Mouse (Mus musculus): ENCODE results near the gene Ripor3.

The Ripor3 gene

GRCm38 (mm10) chr2:167987640-167988039 lies 22.8 kb downstream of the Ripor3 start:
- peak; percentile 37 to 72 for DNase-seq (ENCODE audit: low spot score in 2 of 2)

- DNase-seq (ENCODE audit: low spot score in 2 of 2): peak; percentile 46 to 57
Observed at GRCm38 (mm10) chr2:167986762-167987161, 23.7 kb downstream of the Ripor3 start.

GRCm38 (mm10) chr2:167984946-167985345 lies 25.5 kb downstream of the Ripor3 start:
- DNase-seq (ENCODE audit: low spot score in 2 of 2): no peak

- peak in 1 of 2 experiments; percentile 27 for DNase-seq (ENCODE audit: low spot score in 2 of 2)
Observed at GRCm38 (mm10) chr2:167984371-167984770, 26.0 kb downstream of the Ripor3 start.

- peak; percentile 44 to 51 for DNase-seq (ENCODE audit: low spot score in 2 of 2)
Observed at GRCm38 (mm10) chr2:167982646-167983045, 27.8 kb downstream of the Ripor3 start.

GRCm38 (mm10) chr2:167980391-167980790 lies 30.0 kb downstream of the Ripor3 start:
- no peak for DNase-seq (ENCODE audit: low spot score in 2 of 2)

GRCm38 (mm10) chr2:167978271-167978670 lies 32.1 kb downstream of the Ripor3 start:
- DNase-seq (ENCODE audit: low spot score in 2 of 2): no peak

GRCm38 (mm10) chr2:167975746-167976145 lies 34.7 kb downstream of the Ripor3 start:
- DNase-seq (ENCODE audit: low spot score in 2 of 2): no peak

GRCm38 (mm10) chr2:167972809-167973208 lies 37.6 kb downstream of the Ripor3 start:
- DNase-seq (ENCODE audit: low spot score in 2 of 2): no peak

- no peak for DNase-seq (ENCODE audit: low spot score in 2 of 2)
Observed at GRCm38 (mm10) chr2:167972146-167972545, 38.3 kb downstream of the Ripor3 start.

- no peak for DNase-seq (ENCODE audit: low spot score in 2 of 2)
Observed at GRCm38 (mm10) chr2:167969851-167970541, 40.4 kb downstream of the Ripor3 start.

GRCm38 (mm10) chr2:167968504-167968903 lies 41.9 kb downstream of the Ripor3 start:
- DNase-seq (ENCODE audit: low spot score in 2 of 2): no peak

- DNase-seq (ENCODE audit: low spot score in 2 of 2): no peak
Observed at GRCm38 (mm10) chr2:167965911-167966310, 44.5 kb downstream of the Ripor3 start.

- DNase-seq (ENCODE audit: low spot score in 2 of 2): no peak
Observed at GRCm38 (mm10) chr2:167964320-167964719, 46.1 kb downstream of the Ripor3 start.

GRCm38 (mm10) chr2:167963778-167964300 lies 46.6 kb downstream of the Ripor3 start:
- DNase-seq (ENCODE audit: low spot score in 2 of 2): no peak

GRCm38 (mm10) chr2:167963176-167963575 lies 47.2 kb downstream of the Ripor3 start:
- DNase-seq (ENCODE audit: low spot score in 2 of 2): no peak

- no peak for DNase-seq (ENCODE audit: low spot score in 2 of 2)
Observed at GRCm38 (mm10) chr2:167962347-167962746, 48.1 kb downstream of the Ripor3 start.

- DNase-seq (ENCODE audit: low spot score in 2 of 2): no peak
Observed at GRCm38 (mm10) chr2:167960584-167960983, 49.8 kb downstream of the Ripor3 start.

- DNase-seq (ENCODE audit: low spot score in 2 of 2): no peak
Observed at GRCm38 (mm10) chr2:167959996-167960395, 50.4 kb downstream of the Ripor3 start.

GRCm38 (mm10) chr2:167959384-167959911 lies 51.0 kb downstream of the Ripor3 start:
- DNase-seq (ENCODE audit: low spot score in 2 of 2): no peak

GRCm38 (mm10) chr2:167958843-167959242 lies 51.6 kb downstream of the Ripor3 start:
- DNase-seq (ENCODE audit: low spot score in 2 of 2): peak; percentile 69 to 88

GRCm38 (mm10) chr2:167958082-167958788 lies 52.2 kb downstream of the Ripor3 start:
- no peak for DNase-seq (ENCODE audit: low spot score in 2 of 2)

GRCm38 (mm10) chr2:167957539-167957938 lies 52.9 kb downstream of the Ripor3 start:
- no peak for DNase-seq (ENCODE audit: low spot score in 2 of 2)

All from urinary bladder, postnatal 36 days (tissue).